Mouse (Mus musculus): Measurements from ENCODE around the gene Arhgef9.

- TF ChIP-seq CTCF (IDR thresholded peaks at IDR 0.05; ENCODE audit: low read depth) = no peak
- no peak for TF ChIP-seq EP300 (IDR thresholded peaks at IDR 0.05; ENCODE audit: low read depth)
Measured at GRCm38 (mm10) chrX:95132996-95133395, 63.7 kb downstream of the Arhgef9 start.
